Mouse (Mus musculus): ENCODE data around the gene Zic5. TPM values are rescaled to one million over a fixed set of nuclear protein-coding genes. Genes with fewer than 3 reads are reported as not detected.

Gene Zic5
- 5.7 TPM for polyA plus RNA-seq (2014; fragmentation: Illumina TruSeq; extraction: RNeasy Lipid Tissue Mini Kit (QIAGEN cat#74804); ENCODE audit: low read depth, low replicate concordance)

GRCm38 (mm10) chr14:122464763-122465741 lies at the start of gene Zic5:
Gene Zic5, minus strand, starts transcription at chr14:122465677.

DNA sequence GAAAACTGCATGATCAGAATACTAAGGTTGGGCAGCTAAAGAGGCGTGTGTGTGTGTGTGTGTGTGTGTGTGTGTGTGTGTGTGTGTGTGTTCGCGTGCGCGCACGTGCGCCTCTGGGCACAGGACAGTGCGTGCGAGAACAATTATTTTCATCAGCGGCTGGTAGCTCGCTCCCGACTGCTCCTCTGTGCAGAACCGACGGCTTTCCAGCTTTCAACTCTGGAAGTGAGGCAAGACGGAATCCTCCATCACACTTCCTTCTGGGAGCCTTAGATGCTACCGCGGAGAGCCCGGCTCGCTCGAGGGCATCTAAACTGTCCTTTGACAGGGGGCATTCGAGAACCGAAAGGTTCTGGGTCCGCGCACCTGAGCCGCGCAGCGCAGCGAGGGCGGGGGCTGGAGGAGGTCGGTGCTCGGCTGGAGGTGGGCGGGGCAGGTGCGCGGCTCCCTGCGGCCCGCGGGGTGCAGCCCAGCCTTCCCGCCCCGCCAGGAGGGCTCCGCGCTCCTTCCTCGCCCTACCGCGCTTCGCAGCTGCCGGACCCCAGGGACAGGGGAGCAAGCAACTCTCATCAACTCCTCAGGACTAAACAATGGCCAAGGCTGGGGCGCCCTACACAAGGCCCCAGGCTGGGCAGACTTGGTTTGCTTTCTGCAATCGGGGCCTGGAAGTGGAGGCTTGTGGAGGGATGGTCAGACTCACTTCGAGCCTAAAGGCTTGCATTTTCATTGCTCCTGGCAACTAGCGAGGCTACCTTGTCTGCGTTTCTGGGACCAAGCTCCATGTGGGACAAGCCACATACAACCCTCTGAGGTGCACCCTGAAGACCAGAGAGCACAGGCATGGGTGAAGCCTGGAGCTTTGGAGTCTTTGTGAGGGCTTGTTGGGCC lies 25.2 kb upstream of the Zic5 start, which contains the start of gene Gm10837:
TSS of gene Gm10837 (plus strand) at position 146 of the 888 bp plus-strand sequence.

GRCm38 (mm10) chr14:122474891-122475556 lies 9.5 kb upstream of the Zic5 start, which contains the start of gene Zic2:
Gene Zic2, plus strand, starts transcription at chr14:122475435.

GRCm38 (mm10) chr14:122450496-122451382 lies 14.7 kb downstream of the Zic5 start, which contains the start of gene Gm5089:
Gene Gm5089, minus strand, starts transcription at chr14:122451115.

Other genes starting within 250 kb of the Zic5 start
- gene Gm5089, start 14.6 kb downstream of the Zic5 start, polyA plus RNA-seq (2014; fragmentation: Illumina TruSeq; extraction: RNeasy Lipid Tissue Mini Kit (QIAGEN cat#74804); ENCODE audit: low read depth, low replicate concordance): not detected
- not detected for gene Zic2, start 9.8 kb upstream of the Zic5 start, polyA plus RNA-seq (2014; fragmentation: Illumina TruSeq; extraction: RNeasy Lipid Tissue Mini Kit (QIAGEN cat#74804); ENCODE audit: low read depth, low replicate concordance)
- not detected for gene Gm10837, start 24.9 kb upstream of the Zic5 start, polyA plus RNA-seq (2014; fragmentation: Illumina TruSeq; extraction: RNeasy Lipid Tissue Mini Kit (QIAGEN cat#74804); ENCODE audit: low read depth, low replicate concordance)
- gene Pcca, start 68.6 kb upstream of the Zic5 start, polyA plus RNA-seq (2014; fragmentation: Illumina TruSeq; extraction: RNeasy Lipid Tissue Mini Kit (QIAGEN cat#74804); ENCODE audit: low read depth, low replicate concordance): 35.6 TPM

Data from testis, adult 10 weeks (tissue).